Mouse (Mus musculus) ES-Bruce4 (cell line): ENCODE data around the gene Zfp710. TPM values are rescaled to one million over a fixed set of nuclear protein-coding genes. Genes with fewer than 3 reads are reported as not detected.

ENCODE experiments used
- H3K27ac ChIP-seq: 2 replicates; pipeline ENCODE4 v1.5.1; 2012; ENCODE audit warnings: low read length, inconsistent platforms; ENCODE audit not compliant: insufficient read depth
- H3K27me3 ChIP-seq: 2 replicates; pipeline ENCODE4 v1.6.1; 2012; ENCODE audit warnings: mild to moderate bottlenecking, low read length, inconsistent platforms; ENCODE audit not compliant: control insufficient read depth, poor library complexity, insufficient read depth, severe bottlenecking
- H3K36me3 ChIP-seq: 2 replicates; pipeline ENCODE4 v1.6.1; 2012; ENCODE audit warnings: inconsistent platforms, mild to moderate bottlenecking, low read length, moderate library complexity; ENCODE audit not compliant: control insufficient read depth, poor library complexity, insufficient read depth, severe bottlenecking
- H3K4me1 ChIP-seq: one replicate; pipeline ENCODE4 v1.8.1; 2011; ENCODE audit warnings: low read length; ENCODE audit not compliant: control insufficient read depth, insufficient read depth
- H3K4me3 ChIP-seq: 2 replicates; pipeline ENCODE4 v1.5.1; 2011; ENCODE audit warnings: low read depth, mild to moderate bottlenecking, low read length
- H3K9ac ChIP-seq: 2 replicates; pipeline ENCODE4 v1.6.1; 2012; ENCODE audit warnings: low read depth, mild to moderate bottlenecking, inconsistent platforms; ENCODE audit not compliant: poor library complexity, severe bottlenecking
- H3K9me3 ChIP-seq: replicated peaks from 2 replicates; pipeline ENCODE4 v1.6.1; 2012; ENCODE audit warnings: mild to moderate bottlenecking, low read length, inconsistent platforms; ENCODE audit not compliant: control insufficient read depth, poor library complexity, insufficient read depth, severe bottlenecking
- CTCF ChIP-seq: IDR thresholded peaks from one replicate; pipeline ENCODE4 v1.8.1; 2011; ENCODE audit warnings: low read depth, low read length
- EP300 ChIP-seq: IDR thresholded peaks from 2 replicates; pipeline ENCODE4 v1.6.1; 2011; ENCODE audit warnings: low read depth, low read length; ENCODE audit not compliant: insufficient read depth
- POLR2A ChIP-seq: IDR thresholded peaks from one replicate; pipeline ENCODE4 v1.8.1; 2011; ENCODE audit warnings: low read length; ENCODE audit not compliant: insufficient read depth
- polyA plus RNA-seq: library from polyadenylated mRNA; stranded (reverse); fragments of >200 nt; gene quantifications from 2 replicates; pipeline ENCODE4 v1.2.4, GENCODE M21; 2011; ENCODE audit warnings: low read depth; ENCODE audit not compliant: missing spikeins, insufficient read depth, insufficient read length

Zfp710 gene
- polyA plus RNA-seq, 1 experiment = 86.7 TPM

- Histone ChIP-seq H3K36me3 (no peaks in the 10 kb centered on the region), H3K27me3 (no peaks in the 10 kb centered on the region), H3K27ac (0 out of 2 replicates have a peak overlapping the region, but pooled peaks have one; percentile 8), H3K9me3 (no peaks in the 10 kb centered on the region), H3K4me1 (peaks cover 21% of the 10 kb centered on the region), H3K9ac (no peak overlapping the region), H3K4me3 (no peak overlapping the region)
- TF ChIP-seq EP300 (no peak), POLR2A (no peak), CTCF (no peak)
These were observed 51.5 kb downstream of the Zfp710 start for GRCm38 (mm10) chr7:80075946-80076583.

- TF ChIP-seq EP300 (no peak), CTCF (no peak), POLR2A (no peak)
- H3K4me3 ChIP-seq = no peak overlapping the region
- H3K9ac ChIP-seq = no peak overlapping the region
- H3K4me1 ChIP-seq = peaks cover 17% of the 10 kb centered on the region
- no peaks in the 10 kb centered on the region for H3K36me3 ChIP-seq
- no peaks in the 10 kb centered on the region for H3K9me3 ChIP-seq
- no peak overlapping the region for H3K27ac ChIP-seq
- no peaks in the 10 kb centered on the region for H3K27me3 ChIP-seq
These were observed 52.5 kb downstream of the Zfp710 start for GRCm38 (mm10) chr7:80076961-80077716.

- Histone ChIP-seq H3K36me3 (peaks cover 3% of the 10 kb centered on the region; the same call in 1 of the 2 replicates), H3K27me3 (no peaks in the 10 kb centered on the region), H3K9me3 (no peaks in the 10 kb centered on the region), H3K4me3 (no peak overlapping the region), H3K4me1 (peaks cover 17% of the 10 kb centered on the region), H3K9ac (no peak overlapping the region), H3K27ac (no peak overlapping the region)
- TF ChIP-seq EP300 (no peak), POLR2A (no peak), CTCF (no peak)
These were observed 53.2 kb downstream of the Zfp710 start for GRCm38 (mm10) chr7:80077801-80078200.

GRCm38 (mm10) chr7:80078792-80079301 lies 54.2 kb downstream of the Zfp710 start:
- H3K4me1 ChIP-seq = peaks cover 11% of the 10 kb centered on the region
- no peak for TF ChIP-seq POLR2A
- TF ChIP-seq CTCF = no peak
- TF ChIP-seq EP300 = no peak
- H3K4me3 ChIP-seq = no peak overlapping the region
- peaks cover 13% of the 10 kb centered on the region for H3K36me3 ChIP-seq
- H3K27me3 ChIP-seq = no peaks in the 10 kb centered on the region
- no peak overlapping the region for H3K27ac ChIP-seq
- H3K9me3 ChIP-seq = no peaks in the 10 kb centered on the region
- H3K9ac ChIP-seq = no peak overlapping the region

GRCm38 (mm10) chr7:80081586-80082554 lies 57.3 kb downstream of the Zfp710 start:
- Histone ChIP-seq H3K9me3 (no peaks in the 10 kb centered on the region), H3K4me1 (peaks cover 2% of the 10 kb centered on the region), H3K27ac (no peak overlapping the region), H3K27me3 (no peaks in the 10 kb centered on the region), H3K9ac (no peak overlapping the region), H3K36me3 (peaks cover 23% of the 10 kb centered on the region), H3K4me3 (no peak overlapping the region)
- no peak for TF ChIP-seq EP300
- no peak for TF ChIP-seq CTCF
- no peak for TF ChIP-seq POLR2A
